Mouse (Mus musculus) liver, embryonic 15.5 days (tissue): ENCODE data around the gene Foxo4. TPM values are rescaled to one million over a fixed set of nuclear protein-coding genes. Genes with fewer than 3 reads are reported as not detected.

Source experiments
- ATAC-seq: fragments of 200-750 bp; cut with Nextera tagmentation; 2 replicates; pipeline ENCODE4 v1.8.0; 2017; ENCODE audit warnings: moderate number of reproducible peaks, mild to moderate bottlenecking, moderate library complexity; ENCODE audit not compliant: insufficient read depth
- H3K27ac ChIP-seq: fragments of 300-500 bp; sonication (generic); replicated peaks from 2 replicates; pipeline ENCODE4 v1.5.1; 2015; ENCODE audit warnings: mild to moderate bottlenecking, inconsistent platforms
- H3K27me3 ChIP-seq: fragments of 300-500 bp; sonication (generic); 2 replicates; pipeline ENCODE4 v1.6.1; 2015; ENCODE audit warnings: mild to moderate bottlenecking, inconsistent platforms
- H3K36me3 ChIP-seq: fragments of 300-500 bp; sonication (generic); replicated peaks from 2 replicates; pipeline ENCODE4 v1.6.1; 2015; ENCODE audit warnings: moderate library complexity, mild to moderate bottlenecking, inconsistent platforms
- H3K4me1 ChIP-seq: fragments of 300-500 bp; sonication (generic); replicated peaks from 2 replicates; pipeline ENCODE4 v1.6.1; 2015; ENCODE audit warnings: inconsistent platforms
- H3K4me2 ChIP-seq: fragments of 300-500 bp; sonication (generic); 2 replicates; pipeline ENCODE4 v1.6.1; 2015; ENCODE audit warnings: moderate library complexity, mild to moderate bottlenecking, inconsistent platforms
- H3K4me3 ChIP-seq: fragments of 300-500 bp; sonication (generic); replicated peaks from 2 replicates; pipeline ENCODE4 v1.5.1; 2015; ENCODE audit warnings: mild to moderate bottlenecking, inconsistent platforms
- H3K9ac ChIP-seq: fragments of 300-500 bp; sonication (generic); 2 replicates; pipeline ENCODE4 v1.6.1; 2015; ENCODE audit warnings: moderate library complexity, mild to moderate bottlenecking, inconsistent platforms
- H3K9me3 ChIP-seq: fragments of 300-500 bp; sonication (generic); replicated peaks from 2 replicates; pipeline ENCODE4 v1.6.1; 2016; ENCODE audit warnings: inconsistent platforms
- WGBS: fragments of 180-500 bp; shearing (Covaris S2); methylation state at CpG from one replicate; pipeline ENCODE4 v1.1.7; 2015; ENCODE audit warnings: mixed read lengths; ENCODE audit not compliant: insufficient replicate concordance; 5-methylcytosine and 5-hydroxymethylcytosine counted together
- polyA plus RNA-seq: library from polyadenylated mRNA; unstranded; fragments of >200 nt; fragmentation: Nextera tagmentation; extraction: Ambion mirVana; gene quantifications from 2 replicates; pipeline ENCODE4 v1.2.1, GENCODE M21; 2015

The Foxo4 gene
- polyA plus RNA-seq, 1 experiment from 2014 or later: 1.5 TPM

DNA sequence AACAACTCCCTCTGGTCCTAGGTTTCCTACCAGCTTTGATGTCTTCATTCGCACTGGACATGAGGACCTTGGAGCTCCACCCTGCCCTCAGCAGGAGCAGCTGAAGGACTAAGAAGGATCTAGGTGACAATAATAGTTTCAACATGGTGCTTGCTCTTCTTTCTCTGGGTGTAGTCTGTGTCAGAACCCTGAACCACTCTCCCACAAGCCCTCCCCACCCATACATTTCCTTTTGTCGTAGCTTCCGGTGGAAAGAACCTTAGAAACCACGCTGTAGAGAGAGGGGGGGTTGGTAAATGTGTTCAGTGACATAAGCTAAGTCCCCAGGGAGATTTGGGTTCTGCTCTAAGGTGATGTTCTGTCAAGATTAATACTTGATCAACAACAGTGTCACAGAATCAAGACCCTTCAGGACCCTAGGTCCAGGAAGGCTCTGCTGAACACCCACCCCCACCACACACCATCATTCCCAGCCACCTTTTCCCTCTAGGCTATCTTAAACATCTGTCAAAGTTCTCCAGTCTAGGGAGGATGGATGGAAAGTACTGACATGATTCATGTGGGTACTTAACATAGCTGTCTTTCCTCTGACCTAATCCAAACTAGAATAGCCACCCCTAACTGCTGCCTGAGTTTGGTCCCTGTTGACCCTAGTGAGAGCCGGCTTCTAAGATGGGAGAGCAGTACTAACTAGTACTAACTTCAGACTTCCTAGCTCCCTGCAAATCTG lies 13.9 kb downstream of the Foxo4 start, which contains the start of gene Il2rg:
Il2rg (minus strand) TSS at position 231 of the 730 bp plus-strand sequence.
- ATAC-seq: no peak
- Histone ChIP-seq H3K4me1 (peaks cover 4% of the 10 kb centered on the region), H3K36me3 (no peaks in the 10 kb centered on the region), H3K4me2 (peak within 1 kb of the TSS; percentile 30), H3K4me3 (no peak within 1 kb of the TSS), H3K27ac (no peak within 1 kb of the TSS), H3K27me3 (peaks cover 18% of the 10 kb centered on the region; the same call in 1 of the 2 replicates), H3K9me3 (no peaks in the 10 kb centered on the region), H3K9ac (no peak within 1 kb of the TSS)
- WGBS: 41% methylated on average over 5 of the region's 5 CpGs

DNA sequence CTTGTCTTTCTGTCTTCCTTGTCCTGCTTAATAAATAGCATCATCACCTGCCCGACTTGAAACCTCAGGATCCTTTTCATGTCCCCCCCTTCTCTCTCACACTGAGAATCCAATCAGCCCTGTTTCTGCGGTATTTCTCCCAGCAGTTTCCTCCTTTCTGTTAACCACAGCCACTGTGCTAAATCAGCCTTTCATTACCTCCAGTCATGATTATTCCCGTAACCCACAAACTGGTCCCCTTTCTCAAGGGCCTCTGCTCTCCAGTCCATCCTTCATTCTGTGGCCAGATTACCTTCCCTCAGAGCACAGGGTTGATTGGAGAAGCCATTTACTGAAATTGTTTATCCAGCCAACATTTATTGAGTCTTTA lies 14.4 kb downstream of the Foxo4 start, which contains the start of gene Gm20489:
Gm20489 (minus strand) TSS at position 269 of the 370 bp plus-strand sequence.
- no peaks in the 10 kb centered on the region for H3K9me3 ChIP-seq
- H3K27ac ChIP-seq: no peak within 1 kb of the TSS
- no peak within 1 kb of the TSS for H3K9ac ChIP-seq
- no peak for ATAC-seq
- H3K4me1 ChIP-seq: peaks cover 9% of the 10 kb centered on the region
- H3K27me3 ChIP-seq: peaks cover 18% of the 10 kb centered on the region; the same call in 1 of the 2 replicates
- no peaks in the 10 kb centered on the region for H3K36me3 ChIP-seq
- 36% methylated on average over 3 of the region's 3 CpGs for WGBS
- H3K4me2 ChIP-seq: peak within 1 kb of the TSS; percentile 30
- H3K4me3 ChIP-seq: no peak within 1 kb of the TSS

DNA sequence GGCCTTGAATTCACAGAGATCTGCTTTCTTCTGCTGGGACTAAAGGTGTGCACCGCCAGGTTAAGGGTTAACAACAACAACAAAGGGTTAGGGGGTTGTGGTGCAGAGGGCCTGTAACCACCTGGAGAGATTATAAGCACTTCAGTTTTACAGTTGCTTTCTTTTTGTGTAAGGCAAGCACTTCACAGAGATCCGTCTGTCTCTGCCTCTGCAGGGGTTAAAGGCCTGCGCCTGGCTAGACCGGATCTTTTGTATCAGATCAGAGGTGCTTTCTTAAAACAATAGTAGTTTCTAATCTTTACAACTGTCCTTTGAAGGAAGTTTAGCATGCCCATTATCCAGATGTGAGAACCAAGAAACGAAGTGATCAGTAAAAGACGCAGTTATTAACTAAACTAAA lies 19.1 kb downstream of the Foxo4 start:
- Histone ChIP-seq H3K4me1 (peaks cover 16% of the 10 kb centered on the region), H3K27ac (peak overlapping the region; percentile 86), H3K36me3 (peaks cover 27% of the 10 kb centered on the region), H3K9ac (peak overlapping the region; percentile 48), H3K4me3 (peak overlapping the region; percentile 70), H3K27me3 (peaks cover 10% of the 10 kb centered on the region; the same call in 1 of the 2 replicates), H3K9me3 (no peaks in the 10 kb centered on the region), H3K4me2 (peak overlapping the region; percentile 67)
- ATAC-seq: no peak
- WGBS: 28% methylated on average over 6 of the region's 6 CpGs

DNA sequence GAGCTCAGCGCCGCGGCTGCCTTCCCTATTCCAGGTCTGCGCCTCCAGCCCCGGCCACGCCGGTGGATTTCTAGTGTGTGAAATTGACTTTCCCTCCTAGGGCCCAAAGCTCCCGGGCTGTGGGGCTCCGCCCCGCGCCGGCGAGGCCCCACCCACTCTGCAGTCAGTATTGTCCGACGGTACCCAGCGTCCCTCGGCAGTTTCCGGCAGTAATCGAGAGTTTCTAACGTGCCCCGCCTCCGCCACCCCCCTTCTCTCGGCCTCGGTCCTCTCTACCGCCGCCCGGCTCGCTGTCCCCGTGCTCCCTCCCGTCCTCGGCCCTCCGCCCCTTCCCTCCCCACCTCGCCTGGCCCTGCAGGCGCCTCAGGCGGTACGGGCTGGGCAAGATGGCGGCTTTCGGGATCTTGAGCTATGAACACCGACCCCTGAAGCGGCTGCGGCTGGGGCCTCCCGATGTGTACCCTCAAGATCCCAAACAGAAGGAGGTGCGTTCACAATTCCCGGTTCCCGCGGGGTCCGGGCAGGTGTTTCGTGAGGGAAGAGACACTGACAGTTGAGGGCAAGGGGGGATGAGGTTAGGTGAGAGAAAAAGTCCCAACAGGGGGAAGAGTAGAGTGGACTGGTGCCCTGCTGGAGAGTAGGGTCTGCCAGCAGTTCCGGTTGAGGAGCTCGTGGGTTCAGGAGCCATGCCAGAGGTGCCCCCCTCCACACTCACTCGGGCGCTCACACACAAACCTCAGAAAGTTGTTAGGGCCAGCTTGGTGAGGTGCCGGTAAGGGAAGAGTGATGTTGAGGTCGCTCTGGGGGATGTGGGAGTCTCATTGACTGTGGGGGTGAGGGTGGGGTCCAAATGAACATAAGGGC lies 19.8 kb downstream of the Foxo4 start, which contains the start of gene Med12:
Med12 (plus strand) TSS at position 156 of the 864 bp plus-strand sequence.
- Histone ChIP-seq H3K27me3 (peaks cover 4% of the 10 kb centered on the region; the same call in 1 of the 2 replicates), H3K9ac (peak within 1 kb of the TSS; percentile 81), H3K4me2 (peak within 1 kb of the TSS; percentile 67), H3K36me3 (peaks cover 34% of the 10 kb centered on the region), H3K4me3 (peak within 1 kb of the TSS; percentile 70), H3K27ac (peak within 1 kb of the TSS; percentile 86), H3K4me1 (peaks cover 16% of the 10 kb centered on the region), H3K9me3 (no peaks in the 10 kb centered on the region)
- 13% methylated on average over 53 of the region's 54 CpGs for WGBS
- ATAC-seq: peak; percentile 99

DNA sequence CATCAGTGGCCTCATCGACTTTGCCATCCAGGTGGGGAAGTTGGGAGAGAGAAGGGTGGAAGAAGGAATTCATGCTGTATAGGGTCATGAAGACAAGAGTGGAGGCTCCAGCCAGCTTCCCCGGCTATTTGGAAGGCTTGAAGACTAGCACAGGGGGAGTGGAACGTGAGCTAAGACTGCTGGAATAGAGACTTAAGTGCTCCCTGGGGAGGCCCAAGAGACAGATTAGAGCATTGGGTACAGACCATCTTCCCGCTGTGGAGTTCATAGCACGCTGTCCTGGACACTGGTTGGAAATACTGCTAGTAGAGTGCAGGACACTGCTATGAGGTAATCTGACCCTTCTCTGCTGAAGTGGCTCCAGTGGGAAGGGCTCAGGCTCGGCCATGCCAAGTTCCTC lies 28.5 kb downstream of the Foxo4 start:
- H3K4me2 ChIP-seq: no peak overlapping the region
- peaks cover 86% of the 10 kb centered on the region for H3K36me3 ChIP-seq
- H3K9ac ChIP-seq: no peak overlapping the region
- 74% methylated on average over 6 of the region's 6 CpGs for WGBS
- no peaks in the 10 kb centered on the region for H3K9me3 ChIP-seq
- no peak overlapping the region for H3K27ac ChIP-seq
- H3K27me3 ChIP-seq: no peaks in the 10 kb centered on the region
- no peak overlapping the region for H3K4me3 ChIP-seq
- peaks cover 20% of the 10 kb centered on the region for H3K4me1 ChIP-seq
- ATAC-seq: no peak

DNA sequence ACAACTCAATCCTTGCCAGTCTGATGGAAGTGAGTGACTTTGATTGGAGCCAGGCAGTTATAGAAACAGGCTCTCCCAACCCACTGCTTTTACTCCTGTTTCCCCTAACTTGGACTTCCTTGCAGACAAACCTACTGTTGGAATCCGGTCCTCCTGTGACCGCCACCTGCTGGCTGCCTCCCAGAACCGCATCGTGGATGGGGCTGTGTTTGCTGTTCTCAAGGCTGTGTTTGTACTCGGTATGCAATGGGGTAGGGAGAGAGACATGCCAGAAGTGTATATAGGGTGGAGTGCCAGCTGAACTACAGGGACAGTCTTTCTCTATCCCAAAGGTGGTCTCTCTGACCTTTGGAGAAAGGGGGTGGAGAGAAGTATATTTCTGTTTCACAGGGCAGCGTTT lies 31.2 kb downstream of the Foxo4 start:
- Histone ChIP-seq H3K27ac (peak overlapping the region; percentile 95), H3K4me3 (no peak overlapping the region), H3K4me1 (peaks cover 48% of the 10 kb centered on the region), H3K9me3 (no peaks in the 10 kb centered on the region), H3K4me2 (no peak overlapping the region), H3K36me3 (peaks cover 88% of the 10 kb centered on the region), H3K9ac (no peak overlapping the region), H3K27me3 (no peaks in the 10 kb centered on the region)
- 22% methylated on average over 6 of the region's 6 CpGs for WGBS
- ATAC-seq: no peak

DNA sequence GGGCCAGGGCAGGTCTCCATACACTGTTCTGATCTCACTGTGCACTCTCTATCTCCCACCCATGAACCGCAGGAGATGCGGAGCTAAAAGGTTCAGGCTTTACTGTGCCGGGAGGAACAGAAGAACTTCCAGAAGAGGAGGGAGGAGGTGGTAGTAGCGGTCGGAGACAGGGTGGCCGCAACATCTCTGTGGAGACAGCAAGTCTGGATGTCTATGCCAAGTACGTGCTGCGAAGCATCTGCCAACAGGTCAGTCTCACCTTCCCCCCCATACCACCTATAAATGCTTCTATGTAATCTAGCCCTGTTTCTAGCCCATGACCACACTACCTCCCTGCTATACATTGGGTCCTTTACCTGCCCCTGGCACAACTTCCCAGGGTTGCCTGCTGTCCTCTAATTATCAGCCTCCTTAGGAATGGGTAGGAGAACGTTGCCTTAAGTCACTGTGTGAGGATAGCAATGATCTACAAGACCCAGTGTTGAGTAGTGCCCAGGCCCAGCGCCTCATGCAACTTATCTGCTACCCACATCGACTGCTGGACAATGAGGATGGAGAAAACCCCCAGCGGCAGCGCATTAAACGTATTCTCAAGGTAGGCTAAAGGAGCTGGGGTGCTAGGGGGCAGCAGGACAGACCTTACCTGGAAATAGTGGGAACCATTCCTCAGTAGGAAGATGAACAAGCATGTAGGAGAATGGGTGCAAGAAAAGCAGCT lies 31.8 kb downstream of the Foxo4 start:
- Histone ChIP-seq H3K9ac (no peak overlapping the region), H3K9me3 (no peaks in the 10 kb centered on the region), H3K4me3 (no peak overlapping the region), H3K4me2 (no peak overlapping the region), H3K36me3 (peaks cover 88% of the 10 kb centered on the region), H3K27ac (peak overlapping the region; percentile 95), H3K27me3 (no peaks in the 10 kb centered on the region), H3K4me1 (peaks cover 48% of the 10 kb centered on the region)
- ATAC-seq: no peak
- WGBS: 84% methylated on average over 14 of the region's 14 CpGs

DNA sequence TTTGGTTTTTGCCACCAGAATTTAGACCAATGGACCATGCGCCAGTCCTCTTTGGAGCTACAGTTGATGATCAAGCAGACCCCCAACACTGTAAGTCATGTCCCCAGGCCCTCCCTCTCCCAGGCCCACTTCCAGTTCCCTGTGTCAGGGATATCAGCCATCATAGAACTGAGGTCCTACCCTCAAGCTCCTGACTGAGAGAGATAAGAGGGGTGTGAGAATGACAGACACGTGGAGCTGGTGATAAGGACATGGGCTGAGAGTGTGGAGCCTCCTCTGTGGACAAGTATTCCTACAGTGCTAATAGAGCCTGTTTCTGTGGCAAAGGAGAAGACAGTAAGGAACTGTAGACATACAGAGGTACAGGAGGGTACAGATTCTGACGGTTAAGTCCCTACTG lies 33.2 kb downstream of the Foxo4 start:
- Histone ChIP-seq H3K36me3 (peaks cover 88% of the 10 kb centered on the region), H3K9ac (peak overlapping the region; percentile 42; the same call in 1 of the 2 replicates), H3K4me2 (peak overlapping the region; percentile 61), H3K9me3 (no peaks in the 10 kb centered on the region), H3K4me1 (peaks cover 48% of the 10 kb centered on the region), H3K4me3 (0 out of 2 replicates have a peak overlapping the region, but pooled peaks have one; percentile 6), H3K27ac (peak overlapping the region; percentile 95), H3K27me3 (no peaks in the 10 kb centered on the region)
- 28% methylated on average over 3 of the region's 3 CpGs for WGBS
- ATAC-seq: peak; percentile 97

DNA sequence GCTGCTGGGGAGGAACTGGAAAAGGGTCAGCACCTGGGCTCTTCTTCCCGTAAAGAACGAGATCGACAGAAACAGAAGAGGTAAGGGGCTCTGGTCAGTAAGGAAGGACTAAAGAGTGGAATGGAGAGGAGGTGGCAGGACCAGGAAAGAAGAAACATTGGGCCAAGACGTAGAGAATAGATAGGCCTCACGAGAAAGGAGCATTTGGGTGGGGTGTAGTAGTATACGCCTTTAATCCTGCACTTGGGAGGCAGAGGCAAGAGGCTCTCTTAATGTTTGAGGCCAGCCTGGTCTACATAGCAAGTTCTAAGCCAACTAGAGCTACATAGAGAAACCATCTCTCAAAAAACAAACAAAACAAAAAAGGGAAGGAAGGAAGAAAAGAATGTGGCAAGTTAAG lies 34.1 kb downstream of the Foxo4 start:
- Histone ChIP-seq H3K36me3 (peaks cover 88% of the 10 kb centered on the region), H3K4me1 (peaks cover 50% of the 10 kb centered on the region), H3K9ac (peak overlapping the region; percentile 42; the same call in 1 of the 2 replicates), H3K4me2 (peak overlapping the region; percentile 61), H3K9me3 (no peaks in the 10 kb centered on the region), H3K27ac (peak overlapping the region; percentile 95), H3K4me3 (no peak overlapping the region), H3K27me3 (no peaks in the 10 kb centered on the region)
- 56% methylated on average over 6 of the region's 6 CpGs for WGBS
- ATAC-seq: peak; percentile 53

DNA sequence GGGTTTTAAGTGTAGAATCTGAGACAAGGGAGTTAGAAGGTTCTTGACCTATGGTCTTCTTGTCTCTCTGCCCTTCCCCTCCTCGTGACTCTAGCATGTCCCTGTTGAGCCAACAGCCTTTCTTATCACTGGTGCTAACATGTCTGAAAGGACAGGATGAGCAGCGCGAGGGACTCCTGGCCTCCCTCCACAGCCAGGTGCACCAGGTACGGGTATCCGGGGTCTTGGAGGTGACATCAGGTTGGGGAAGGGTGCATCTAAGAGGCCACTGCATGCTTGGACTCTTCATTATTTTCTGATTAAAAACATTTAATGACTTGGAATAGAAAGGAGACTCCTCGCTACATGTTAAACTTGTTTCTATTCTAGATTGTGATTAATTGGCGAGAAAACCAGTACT lies 34.7 kb downstream of the Foxo4 start:
- no peaks in the 10 kb centered on the region for H3K9me3 ChIP-seq
- 81% methylated on average over 7 of the region's 7 CpGs for WGBS
- no peaks in the 10 kb centered on the region for H3K27me3 ChIP-seq
- no peak for ATAC-seq
- peaks cover 50% of the 10 kb centered on the region for H3K4me1 ChIP-seq
- H3K4me2 ChIP-seq: peak overlapping the region; percentile 61
- H3K36me3 ChIP-seq: peaks cover 88% of the 10 kb centered on the region
- H3K27ac ChIP-seq: peak overlapping the region; percentile 95
- H3K9ac ChIP-seq: no peak overlapping the region
- H3K4me3 ChIP-seq: no peak overlapping the region
